Mouse (Mus musculus) kidney, embryonic 14.5 days (tissue): ENCODE results near the gene Tll1. TPM values are rescaled to one million over a fixed set of nuclear protein-coding genes. Genes with fewer than 3 reads are reported as not detected.

ENCODE experiments used
- ATAC-seq: fragments of 200-750 bp; cut with Nextera tagmentation; 2 replicates; pipeline ENCODE4 v1.8.0; 2017; ENCODE audit warnings: moderate number of reproducible peaks, mild to moderate bottlenecking, moderate TSS enrichment, moderate library complexity; ENCODE audit not compliant: low FRiP score, low TSS enrichment
- H3K27ac ChIP-seq: fragments of 300-500 bp; sonication (generic); 2 replicates; pipeline ENCODE4 v1.5.1; 2014; ENCODE audit warnings: low read depth, mild to moderate bottlenecking, low read length, moderate library complexity, mixed read lengths
- H3K27me3 ChIP-seq: fragments of 300-500 bp; sonication (generic); 2 replicates; pipeline ENCODE4 v1.6.1; 2014; ENCODE audit warnings: mild to moderate bottlenecking, low read length; ENCODE audit not compliant: control insufficient read depth, insufficient read depth
- H3K36me3 ChIP-seq: fragments of 300-500 bp; sonication (generic); 2 replicates; pipeline ENCODE4 v1.6.1; 2014; ENCODE audit warnings: low read length, mixed read lengths; ENCODE audit not compliant: control insufficient read depth, insufficient read depth
- H3K4me1 ChIP-seq: fragments of 300-500 bp; sonication (generic); 2 replicates; pipeline ENCODE4 v1.6.1; 2014; ENCODE audit warnings: low read length, mixed read lengths; ENCODE audit not compliant: control insufficient read depth, insufficient read depth
- H3K4me2 ChIP-seq: fragments of 300-500 bp; sonication (generic); replicated peaks from 2 replicates; pipeline ENCODE4 v1.6.1; 2014; ENCODE audit warnings: low read depth, mild to moderate bottlenecking, low read length
- H3K4me3 ChIP-seq: fragments of 300-500 bp; sonication (generic); 2 replicates; pipeline ENCODE4 v1.5.1; 2014; ENCODE audit warnings: mild to moderate bottlenecking, low read length
- H3K9ac ChIP-seq: fragments of 300-500 bp; sonication (generic); 2 replicates; pipeline ENCODE4 v1.6.1; 2014; ENCODE audit warnings: low read depth, mild to moderate bottlenecking, low read length, moderate library complexity
- H3K9me3 ChIP-seq: fragments of 300-500 bp; sonication (generic); 2 replicates; pipeline ENCODE4 v1.6.1; 2016; ENCODE audit warnings: low read length; ENCODE audit not compliant: control insufficient read depth
- WGBS: fragments of 180-500 bp; shearing (Covaris S2); extraction: QIAGEN DNeasy Blood & Tissue Kit; methylation state at CpG from one replicate; pipeline ENCODE4 v1.1.7; 2014; 5-methylcytosine and 5-hydroxymethylcytosine counted together
- polyA plus RNA-seq: library from polyadenylated mRNA; unstranded; fragments of >200 nt; fragmentation: Nextera tagmentation; extraction: Ambion mirVana; gene quantifications from 2 replicates; pipeline ENCODE4 v1.2.1, GENCODE M21; 2014

Gene Tll1
- polyA plus RNA-seq, 1 experiment from 2014 or later: 0.50 TPM

GRCm38 (mm10) chr8:64204801-64205311 lies 1.2 kb downstream of the Tll1 start:
- H3K36me3 ChIP-seq: no peaks in the 10 kb centered on the region
- H3K4me3 ChIP-seq: peak overlapping the region; percentile 64
- H3K4me1 ChIP-seq: peaks cover 9% of the 10 kb centered on the region; the same call in 1 of the 2 replicates
- WGBS: under 1% methylated on average over 19 of the region's 19 CpGs
- peak overlapping the region; percentile 58; the same call in 1 of the 2 replicates for H3K9ac ChIP-seq
- H3K9me3 ChIP-seq: no peaks in the 10 kb centered on the region
- H3K27ac ChIP-seq: no peak overlapping the region
- peaks cover 8% of the 10 kb centered on the region for H3K27me3 ChIP-seq
- H3K4me2 ChIP-seq: peak overlapping the region; percentile 100
- peak; percentile 63 for ATAC-seq

DNA sequence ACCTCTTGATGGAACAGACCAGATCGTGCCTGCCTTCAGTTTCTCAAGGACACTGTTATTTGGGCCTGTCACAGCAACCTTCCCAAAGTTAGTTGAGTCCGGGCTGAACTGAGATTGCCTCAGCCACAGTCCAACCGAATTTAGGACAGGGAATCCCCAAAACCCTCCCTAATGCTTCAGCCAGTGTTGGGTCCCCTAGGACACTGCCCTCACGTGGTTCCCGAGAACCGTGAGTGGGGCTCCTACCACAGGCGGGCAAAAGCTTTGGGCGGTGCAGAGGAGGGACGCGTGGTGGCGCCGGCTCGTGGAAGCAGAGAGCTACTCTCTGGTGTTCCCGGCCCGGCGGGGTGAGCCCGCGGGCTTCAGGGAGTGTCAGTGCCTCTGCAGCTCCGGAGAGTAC lies 1.9 kb downstream of the Tll1 start:
- Histone ChIP-seq H3K9ac (no peak overlapping the region), H3K27ac (no peak overlapping the region), H3K27me3 (peaks cover 8% of the 10 kb centered on the region), H3K36me3 (no peaks in the 10 kb centered on the region), H3K4me2 (peak overlapping the region; percentile 100), H3K4me1 (peaks cover 9% of the 10 kb centered on the region; the same call in 1 of the 2 replicates), H3K9me3 (no peaks in the 10 kb centered on the region), H3K4me3 (peak overlapping the region; percentile 16; the same call in 1 of the 2 replicates)
- ATAC-seq: peak; percentile 77
- 2% methylated on average over 19 of the region's 19 CpGs for WGBS

GRCm38 (mm10) chr8:64198326-64198725 lies 7.7 kb downstream of the Tll1 start:
- no peak overlapping the region for H3K4me2 ChIP-seq
- ATAC-seq: no peak
- H3K27ac ChIP-seq: no peak overlapping the region
- H3K4me1 ChIP-seq: no peaks in the 10 kb centered on the region
- H3K4me3 ChIP-seq: no peak overlapping the region
- H3K27me3 ChIP-seq: no peaks in the 10 kb centered on the region
- no peaks in the 10 kb centered on the region for H3K9me3 ChIP-seq
- WGBS: 68% methylated on average over 2 of the region's 2 CpGs
- no peak overlapping the region for H3K9ac ChIP-seq
- no peaks in the 10 kb centered on the region for H3K36me3 ChIP-seq

- Histone ChIP-seq H3K27me3 (no peaks in the 10 kb centered on the region), H3K9ac (no peak overlapping the region)
- 80% methylated on average over 2 of the region's 2 CpGs for WGBS
Measured at GRCm38 (mm10) chr8:64193421-64193820, 12.7 kb downstream of the Tll1 start.

GRCm38 (mm10) chr8:64187881-64188280 lies 18.2 kb downstream of the Tll1 start:
- Histone ChIP-seq H3K4me3 (no peak overlapping the region), H3K36me3 (no peaks in the 10 kb centered on the region), H3K9ac (no peak overlapping the region), H3K9me3 (no peaks in the 10 kb centered on the region), H3K4me2 (no peak overlapping the region), H3K4me1 (no peaks in the 10 kb centered on the region), H3K27ac (no peak overlapping the region), H3K27me3 (no peaks in the 10 kb centered on the region)
- no peak for ATAC-seq
- WGBS: 90% methylated on average over 2 of the region's 2 CpGs

More at GRCm38 (mm10) chr8:64193421-64193820, 12.7 kb downstream of the Tll1 start:
- no peak for ATAC-seq
- H3K27ac ChIP-seq: no peak overlapping the region
- H3K4me3 ChIP-seq: no peak overlapping the region
- H3K36me3 ChIP-seq: no peaks in the 10 kb centered on the region
- no peaks in the 10 kb centered on the region for H3K4me1 ChIP-seq
- H3K9me3 ChIP-seq: no peaks in the 10 kb centered on the region
- no peak overlapping the region for H3K4me2 ChIP-seq

DNA sequence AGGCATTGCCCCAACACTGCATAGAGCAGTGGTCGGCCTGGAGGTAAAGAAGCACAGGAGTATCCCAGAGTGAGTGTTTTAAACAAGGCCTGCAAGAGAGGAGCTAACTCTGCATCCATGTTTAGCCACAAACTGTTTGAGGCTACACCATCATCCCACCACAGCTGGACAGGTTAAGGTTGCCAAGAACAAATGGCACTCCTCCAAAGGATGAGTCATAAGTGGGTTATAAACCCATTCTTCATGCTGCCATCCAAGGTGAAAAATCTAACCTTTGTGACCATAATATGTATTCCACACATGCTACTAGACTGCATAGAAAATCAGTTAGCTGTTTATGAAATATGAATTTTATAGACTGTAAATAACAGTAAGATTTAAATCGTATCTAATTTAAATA lies 29.1 kb downstream of the Tll1 start:
- H3K9ac ChIP-seq: no peak overlapping the region
- no peaks in the 10 kb centered on the region for H3K27me3 ChIP-seq
- 93% methylated on average over 2 of the region's 2 CpGs for WGBS
- no peaks in the 10 kb centered on the region for H3K36me3 ChIP-seq
- no peak overlapping the region for H3K4me2 ChIP-seq
- no peak for ATAC-seq
- no peak overlapping the region for H3K27ac ChIP-seq
- no peaks in the 10 kb centered on the region for H3K9me3 ChIP-seq
- no peak overlapping the region for H3K4me3 ChIP-seq
- H3K4me1 ChIP-seq: no peaks in the 10 kb centered on the region

- no peak for ATAC-seq
- H3K4me2 ChIP-seq: no peak overlapping the region
- no peaks in the 10 kb centered on the region for H3K9me3 ChIP-seq
- no peaks in the 10 kb centered on the region for H3K27me3 ChIP-seq
- H3K9ac ChIP-seq: no peak overlapping the region
- no peaks in the 10 kb centered on the region for H3K36me3 ChIP-seq
- no peak overlapping the region for H3K4me3 ChIP-seq
- no peaks in the 10 kb centered on the region for H3K4me1 ChIP-seq
- H3K27ac ChIP-seq: no peak overlapping the region
- WGBS: 85% methylated on average over 3 of the region's 3 CpGs
Measured at GRCm38 (mm10) chr8:64174916-64175315, 31.2 kb downstream of the Tll1 start.

GRCm38 (mm10) chr8:64173759-64174158 lies 32.3 kb downstream of the Tll1 start:
- no peaks in the 10 kb centered on the region for H3K27me3 ChIP-seq
- no peak overlapping the region for H3K9ac ChIP-seq
- H3K4me1 ChIP-seq: no peaks in the 10 kb centered on the region
- ATAC-seq: no peak
- no peaks in the 10 kb centered on the region for H3K9me3 ChIP-seq
- no peak overlapping the region for H3K4me3 ChIP-seq
- no peak overlapping the region for H3K27ac ChIP-seq
- WGBS: 72% methylated on average over 2 of the region's 2 CpGs
- H3K36me3 ChIP-seq: no peaks in the 10 kb centered on the region
- H3K4me2 ChIP-seq: no peak overlapping the region

DNA sequence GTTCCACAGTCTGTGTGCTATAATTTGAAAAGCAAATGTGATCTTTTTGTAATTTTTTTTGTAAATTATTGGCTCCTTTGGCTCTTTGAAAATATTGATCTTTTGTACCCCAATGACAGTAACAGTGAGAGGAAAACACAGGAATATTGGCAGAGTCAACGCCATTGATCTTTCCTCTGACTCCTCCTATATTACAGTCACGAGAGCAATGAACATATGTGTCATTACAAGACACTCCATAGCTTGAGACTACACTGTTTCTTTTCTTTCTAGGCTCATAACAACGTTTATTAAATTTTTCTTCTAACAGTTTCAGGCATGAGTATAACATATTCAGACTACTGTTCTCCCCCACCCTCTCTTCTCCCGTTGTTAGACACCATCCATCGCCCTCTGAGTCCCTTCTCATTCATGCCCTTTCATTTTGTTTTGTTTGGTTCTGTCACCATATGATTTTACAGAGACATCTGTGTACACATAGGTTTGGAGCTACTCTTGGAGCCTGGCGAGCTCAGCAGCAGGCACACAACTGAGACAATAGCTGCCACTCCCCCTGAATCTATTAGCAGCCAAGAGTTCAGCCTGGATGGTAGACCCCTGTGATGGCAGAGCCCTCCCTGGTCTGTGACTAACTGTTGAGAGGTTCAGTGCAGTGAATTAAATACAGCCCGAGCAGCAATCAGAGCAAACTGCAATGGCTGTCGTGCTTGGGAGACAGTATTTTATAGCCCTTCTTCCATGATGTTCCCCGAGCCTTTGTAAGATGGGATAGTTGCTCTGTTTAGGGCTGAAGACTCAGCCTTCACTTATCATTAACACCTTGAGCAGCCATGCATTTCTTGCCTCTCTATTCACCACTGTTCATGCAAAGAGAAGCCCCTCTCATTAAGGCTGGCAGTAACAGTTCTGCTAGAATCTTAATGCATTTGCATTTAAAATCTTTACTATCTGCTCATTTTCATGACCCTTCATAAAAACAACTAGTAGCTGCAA lies 52.9 kb downstream of the Tll1 start:
- Histone ChIP-seq H3K4me3 (no peak overlapping the region), H3K27ac (no peak overlapping the region), H3K4me1 (no peaks in the 10 kb centered on the region), H3K36me3 (no peaks in the 10 kb centered on the region), H3K27me3 (no peaks in the 10 kb centered on the region), H3K9me3 (no peaks in the 10 kb centered on the region), H3K4me2 (no peak overlapping the region), H3K9ac (no peak overlapping the region)
- ATAC-seq: no peak
- 56% methylated on average over 9 of the region's 9 CpGs for WGBS
